Mouse (Mus musculus): Measurements from ENCODE around the gene Pcyt2.

- TF ChIP-seq POLR2A (IDR thresholded peaks at IDR 0.05; ENCODE audit: insufficient read length, low read depth) (no peak), POLR2AphosphoS2 (IDR thresholded peaks at IDR 0.05; ENCODE audit: insufficient read length, low read depth) (no peak), CEBPB (IDR thresholded peaks at IDR 0.05; ENCODE audit: insufficient read depth, poor library complexity, severe bottlenecking) (no peak), USF1 (IDR thresholded peaks at IDR 0.05; ENCODE audit: low read depth) (peak; percentile 61), MYOD1 (IDR thresholded peaks at IDR 0.05; ENCODE audit: control insufficient read depth in 1 of 3, insufficient read length in 2 of 3, low read depth in 2 of 3) (no peak)
Measured at GRCm38 (mm10) chr11:120666617-120667016, 48.9 kb upstream of the Pcyt2 start.
